Mouse (Mus musculus): Measurements from ENCODE around the gene Abi3bp. TPM values are rescaled to one million over a fixed set of nuclear protein-coding genes. Genes with fewer than 3 reads are reported as not detected.

Abi3bp gene
- total RNA-seq (2015) (not detected in 2 replicates), total RNA-seq (2017) (not detected in 2 replicates)

DNA sequence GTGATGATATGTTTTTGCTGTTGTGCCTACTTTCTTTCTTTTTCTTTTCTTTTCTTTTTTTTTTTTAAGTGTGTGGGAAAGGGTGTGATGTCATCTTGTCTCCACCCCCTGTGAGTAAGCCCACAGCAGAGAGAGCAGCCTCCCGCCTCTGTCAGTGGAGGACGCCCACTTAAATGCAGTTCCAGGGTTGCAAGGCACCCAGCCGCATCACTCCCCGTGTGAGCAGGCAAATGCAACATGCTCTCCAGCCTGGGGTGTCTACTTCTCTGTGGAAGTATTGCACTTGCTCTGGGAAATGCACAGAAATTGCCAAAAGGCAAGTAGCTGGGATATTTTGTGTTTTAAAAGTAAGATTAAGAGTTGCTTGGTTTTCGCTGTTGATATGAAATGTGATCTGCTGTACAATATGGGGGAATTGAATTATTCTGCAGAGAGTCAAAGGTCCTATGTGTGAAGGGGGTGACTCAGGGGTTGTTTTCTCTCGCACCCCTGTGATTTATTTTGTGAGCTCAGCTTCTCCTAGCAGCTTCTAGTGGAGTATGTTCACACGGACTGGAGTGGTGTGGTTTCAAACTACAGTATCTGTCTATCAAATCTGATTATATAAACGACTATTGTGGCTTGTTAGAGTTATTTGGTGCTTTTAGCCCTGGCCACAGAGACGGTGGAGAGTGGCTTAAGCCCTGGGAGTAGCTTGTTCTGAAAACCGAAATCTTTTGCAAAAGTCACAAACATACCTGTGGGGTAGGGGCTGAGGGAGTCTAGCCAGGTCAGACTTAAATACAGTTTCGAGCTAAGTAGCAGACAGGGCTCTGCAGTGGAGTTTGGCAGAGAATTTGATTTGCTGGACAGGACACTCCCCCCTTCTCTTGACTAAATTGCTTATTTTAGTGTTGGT is at the start of gene Abi3bp:
Abi3bp (plus strand) TSS at position 202 of the 898 bp plus-strand sequence.
- 0 out of 2 replicates have a peak, but pooled peaks have one; percentile 26 for ATAC-seq (replicated peaks; ENCODE audit: poor library complexity)

- ATAC-seq (replicated peaks; ENCODE audit: poor library complexity): no peak
Measured at GRCm38 (mm10) chr16:56435293-56436185, 42.1 kb upstream of the Abi3bp start.

DNA sequence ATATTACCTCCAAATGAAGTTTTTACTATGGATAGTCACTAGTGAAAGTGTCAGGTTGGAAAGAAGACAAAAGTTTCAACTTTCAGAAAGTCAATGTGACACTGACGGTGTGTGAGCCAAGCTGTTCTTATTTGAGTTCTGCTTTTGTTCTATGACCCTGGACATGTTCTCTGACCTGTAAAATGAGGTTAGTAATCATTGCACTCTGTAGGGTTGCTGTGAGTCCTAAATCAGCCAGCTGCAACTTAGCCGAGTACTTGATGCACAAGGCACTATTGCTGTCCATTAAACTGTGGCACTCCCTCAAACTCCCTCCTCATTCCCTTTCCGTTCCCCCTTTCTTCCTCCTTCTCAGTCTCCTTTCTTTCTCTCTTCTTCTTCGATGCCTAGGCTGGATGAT is 37.4 kb upstream of the Abi3bp start:
- no peak for ATAC-seq (replicated peaks; ENCODE audit: poor library complexity)

GRCm38 (mm10) chr16:56441113-56441512 is 36.6 kb upstream of the Abi3bp start:
- no peak for ATAC-seq (replicated peaks; ENCODE audit: poor library complexity)

DNA sequence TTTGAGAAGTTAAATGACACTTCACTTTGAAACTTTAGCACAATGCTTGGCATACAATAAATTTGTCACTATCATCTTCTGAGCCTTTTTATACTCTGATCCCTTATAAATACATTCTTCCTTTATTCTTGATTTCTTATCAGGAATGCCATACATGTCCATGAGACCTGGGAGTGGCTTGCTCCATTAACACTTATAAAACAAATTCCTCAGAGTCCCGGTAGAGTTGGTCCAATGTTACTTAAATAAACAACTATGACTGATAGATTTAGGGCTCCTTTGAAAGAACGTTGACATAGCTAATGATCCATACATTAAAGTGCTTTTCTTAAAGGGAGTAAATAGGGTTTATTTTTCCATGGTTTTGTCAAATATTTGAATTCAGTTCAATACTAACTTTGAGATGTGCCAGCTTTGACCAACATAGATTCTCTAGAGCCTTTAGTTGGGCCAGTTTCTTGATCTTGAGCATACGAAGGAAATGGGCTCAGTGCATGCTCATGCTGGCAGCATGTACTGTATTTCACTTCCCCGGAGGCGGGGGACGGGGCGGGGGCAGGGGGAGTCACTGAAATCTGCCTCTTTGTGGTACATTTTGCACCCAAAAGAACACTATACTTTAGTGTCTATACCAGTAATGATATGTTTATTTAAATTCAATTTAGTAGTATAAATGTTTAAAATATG is 35.9 kb upstream of the Abi3bp start:
- ATAC-seq (replicated peaks; ENCODE audit: poor library complexity): no peak

DNA sequence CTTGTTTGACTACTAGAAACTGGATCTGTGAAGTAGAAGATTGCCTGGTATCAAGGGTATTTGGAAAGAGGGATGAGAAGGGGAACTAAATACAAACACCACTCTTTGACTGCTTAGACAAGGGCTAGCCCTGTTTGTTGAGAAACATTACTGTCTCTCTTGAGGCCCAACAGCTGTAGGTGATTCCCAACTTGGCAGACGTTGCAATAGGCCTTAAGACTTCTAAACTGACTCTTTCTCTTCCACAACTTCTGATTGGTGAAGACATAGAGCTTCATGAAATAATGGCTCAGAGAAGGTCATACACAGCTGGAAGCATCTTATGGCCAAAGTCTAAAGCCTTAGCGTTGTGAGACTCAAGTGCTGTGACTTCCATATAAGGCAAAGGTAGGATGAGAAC is 26.2 kb upstream of the Abi3bp start:
- no peak for ATAC-seq (replicated peaks; ENCODE audit: poor library complexity)

DNA sequence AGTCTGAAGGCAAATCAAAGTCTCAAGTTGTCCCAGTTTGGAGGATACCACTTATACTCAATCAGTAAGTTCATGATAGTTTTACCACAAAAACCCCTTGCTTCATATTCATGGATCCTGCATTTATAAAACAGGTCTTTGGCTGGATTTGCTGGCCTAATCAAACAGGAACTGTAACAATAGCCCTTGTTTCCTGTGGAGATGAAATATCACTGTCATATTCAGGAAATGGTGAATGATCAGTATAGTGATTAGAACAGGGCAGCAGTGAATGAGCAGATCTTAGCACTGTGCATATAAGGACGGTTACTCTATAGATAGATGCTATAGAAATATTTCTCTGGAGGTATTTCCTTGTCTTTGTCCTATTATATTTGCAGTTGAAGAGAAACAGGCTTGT is 25.8 kb upstream of the Abi3bp start:
- ATAC-seq (replicated peaks; ENCODE audit: poor library complexity): no peak

DNA sequence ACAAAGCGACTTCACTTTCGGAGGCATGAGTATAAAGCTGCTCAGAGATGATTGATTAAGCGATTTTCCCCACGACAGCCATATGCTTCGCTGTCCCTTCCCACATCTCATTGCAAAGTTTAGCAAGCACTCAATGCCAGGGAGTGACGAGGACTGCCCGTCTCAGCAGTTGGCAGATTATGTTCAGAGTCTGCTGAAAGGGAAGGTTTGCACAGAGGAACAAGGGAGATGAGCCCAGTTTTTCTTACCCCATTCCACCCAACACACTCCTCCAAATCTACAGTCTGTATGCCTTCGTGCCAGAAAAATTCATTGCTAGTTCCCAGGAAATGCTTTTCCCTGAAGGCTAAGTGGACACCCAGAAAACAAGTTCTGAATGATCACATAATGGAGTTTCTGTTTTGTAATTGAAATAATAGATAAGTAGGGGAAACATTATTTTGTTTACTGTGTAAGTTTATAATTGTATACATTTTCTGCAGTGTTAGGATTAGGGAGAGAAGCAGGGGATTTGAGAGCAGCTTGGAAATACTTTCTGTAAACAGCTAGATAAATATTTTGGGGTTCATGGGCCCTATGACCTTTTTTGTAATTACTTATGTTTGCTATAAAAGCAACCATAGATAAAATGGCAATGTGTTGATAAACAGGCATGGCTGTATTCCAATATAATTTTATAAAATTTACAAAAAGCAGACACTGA is 19.5 kb upstream of the Abi3bp start:
- ATAC-seq (replicated peaks; ENCODE audit: poor library complexity): no peak

DNA sequence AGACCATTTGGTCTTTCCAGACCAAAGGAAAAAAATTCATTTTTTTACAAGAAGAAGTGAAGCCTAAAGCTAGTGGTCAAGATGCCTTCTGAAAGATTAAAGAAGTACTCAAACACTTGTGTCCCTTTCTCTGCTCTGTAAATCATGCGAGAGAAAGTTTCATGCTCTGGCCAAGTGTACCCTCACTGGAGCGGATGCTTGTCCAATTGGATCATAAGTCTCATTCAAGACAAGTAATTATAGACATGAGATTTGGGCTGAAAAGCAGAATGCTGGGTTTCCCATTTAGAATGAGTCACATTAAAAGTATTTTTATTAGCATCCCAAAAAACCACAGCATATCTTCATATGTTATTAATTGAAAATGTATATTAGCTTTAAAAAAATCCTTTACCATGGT is 4.5 kb upstream of the Abi3bp start:
- ATAC-seq (replicated peaks; ENCODE audit: poor library complexity): no peak

DNA sequence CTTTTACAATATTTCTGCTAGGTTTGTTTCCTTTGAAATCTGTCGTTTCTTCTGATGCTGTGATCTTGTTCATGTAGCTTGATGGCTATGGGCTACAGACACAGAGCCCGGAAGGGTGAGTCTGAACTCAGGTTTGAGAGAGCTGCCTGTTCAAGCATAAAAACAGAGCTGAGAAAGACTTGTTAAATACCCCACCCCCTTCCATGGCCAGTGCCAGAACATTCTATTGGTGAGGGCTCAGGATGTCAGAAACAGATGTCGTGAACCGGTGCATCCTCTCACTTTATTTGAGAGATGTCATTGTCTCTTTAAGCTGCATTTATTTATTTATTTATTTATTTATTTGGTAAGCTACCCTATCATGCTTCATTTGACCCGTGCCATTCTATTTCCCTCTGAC is 2.0 kb upstream of the Abi3bp start:
- no peak for ATAC-seq (replicated peaks; ENCODE audit: poor library complexity)

GRCm38 (mm10) chr16:56478575-56479191 is 1.0 kb downstream of the Abi3bp start:
- no peak for ATAC-seq (replicated peaks; ENCODE audit: poor library complexity)

GRCm38 (mm10) chr16:56483466-56483865 is 5.8 kb downstream of the Abi3bp start:
- no peak for ATAC-seq (replicated peaks; ENCODE audit: poor library complexity)

DNA sequence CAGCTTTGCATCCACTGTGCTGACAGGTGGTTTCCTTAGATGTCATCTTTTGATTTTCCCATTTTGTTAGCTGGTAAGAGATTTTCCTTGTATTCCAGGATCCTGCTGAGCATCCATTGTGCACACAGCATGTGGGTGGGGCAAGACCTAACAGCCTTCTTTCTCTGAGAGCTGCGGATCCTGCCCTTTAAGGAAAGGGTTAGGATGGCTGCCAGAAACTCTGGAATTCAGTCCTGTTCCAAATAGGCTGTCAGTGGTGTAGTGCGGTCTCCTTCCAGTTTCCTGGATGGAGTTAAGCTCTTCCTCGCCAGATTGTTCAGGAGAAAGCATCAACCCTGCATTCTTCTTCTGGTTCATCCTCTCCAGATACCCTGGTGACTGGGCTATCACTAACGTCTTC is 8.8 kb downstream of the Abi3bp start:
- ATAC-seq (replicated peaks; ENCODE audit: poor library complexity): no peak

- no peak for ATAC-seq (replicated peaks; ENCODE audit: poor library complexity)
Measured at GRCm38 (mm10) chr16:56490861-56491260, 13.2 kb downstream of the Abi3bp start.

DNA sequence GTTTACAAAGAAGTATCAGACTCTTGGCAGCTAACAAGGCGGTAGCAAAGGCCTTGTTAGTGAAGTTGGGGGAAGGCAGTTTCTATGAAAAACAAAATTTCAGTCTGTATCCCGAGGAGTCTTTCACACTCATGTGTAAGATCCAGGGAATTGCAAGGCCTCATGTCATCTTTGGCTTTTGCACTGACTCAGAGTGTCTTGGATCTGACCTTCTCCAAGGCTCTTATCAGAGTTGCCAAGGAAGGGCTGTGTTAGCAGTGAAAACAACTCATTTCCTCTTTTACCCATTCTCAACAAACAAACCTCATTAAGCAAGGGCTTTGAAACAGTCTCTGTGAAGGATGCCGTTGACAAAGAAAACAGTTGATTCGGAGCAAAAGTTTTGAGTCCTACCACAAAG is 17.6 kb downstream of the Abi3bp start:
- no peak for ATAC-seq (replicated peaks; ENCODE audit: poor library complexity)

- no peak for ATAC-seq (replicated peaks; ENCODE audit: poor library complexity)
Measured at GRCm38 (mm10) chr16:56496743-56497142, 19.1 kb downstream of the Abi3bp start.

DNA sequence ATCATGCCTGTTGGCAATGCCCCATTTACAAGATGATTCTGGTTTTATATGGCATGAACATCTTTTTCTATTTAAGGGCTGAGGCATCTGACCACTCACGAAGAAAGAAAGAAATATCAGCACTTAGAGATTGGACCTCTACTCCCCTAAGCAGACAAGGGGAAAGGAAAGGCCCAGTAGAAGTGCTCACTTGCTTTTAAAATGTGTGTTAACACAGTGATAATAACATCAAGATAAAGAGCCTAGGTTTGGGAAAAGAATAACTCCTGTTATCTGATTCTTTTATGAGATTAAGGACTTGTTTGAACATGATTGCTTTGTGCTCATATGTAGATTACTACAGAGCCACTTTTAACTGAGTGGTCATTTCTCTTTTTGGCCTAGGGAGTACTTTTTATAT is 21.0 kb downstream of the Abi3bp start:
- no peak for ATAC-seq (replicated peaks; ENCODE audit: poor library complexity)

DNA sequence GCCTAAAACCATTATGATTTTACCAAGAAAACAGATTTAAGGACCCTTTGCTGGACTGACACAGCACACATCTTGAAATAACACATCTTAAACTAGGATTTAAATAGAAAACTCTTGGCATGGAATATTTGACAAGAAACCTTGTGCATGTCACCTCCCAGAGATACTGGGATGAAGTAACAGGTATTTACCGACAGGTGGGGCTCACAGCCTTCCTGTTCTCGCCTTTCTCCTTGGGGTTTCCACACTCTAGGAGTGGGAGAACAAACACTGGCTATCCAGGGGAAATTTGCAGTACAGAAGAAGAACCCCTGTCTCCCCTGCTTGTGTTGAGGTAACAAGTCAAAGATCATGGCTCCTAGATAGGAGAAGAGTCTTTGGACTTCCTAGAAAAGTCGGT is 22.8 kb downstream of the Abi3bp start:
- no peak for ATAC-seq (replicated peaks; ENCODE audit: poor library complexity)

- no peak for ATAC-seq (replicated peaks; ENCODE audit: poor library complexity)
Measured at GRCm38 (mm10) chr16:56501101-56501500, 23.4 kb downstream of the Abi3bp start.

DNA sequence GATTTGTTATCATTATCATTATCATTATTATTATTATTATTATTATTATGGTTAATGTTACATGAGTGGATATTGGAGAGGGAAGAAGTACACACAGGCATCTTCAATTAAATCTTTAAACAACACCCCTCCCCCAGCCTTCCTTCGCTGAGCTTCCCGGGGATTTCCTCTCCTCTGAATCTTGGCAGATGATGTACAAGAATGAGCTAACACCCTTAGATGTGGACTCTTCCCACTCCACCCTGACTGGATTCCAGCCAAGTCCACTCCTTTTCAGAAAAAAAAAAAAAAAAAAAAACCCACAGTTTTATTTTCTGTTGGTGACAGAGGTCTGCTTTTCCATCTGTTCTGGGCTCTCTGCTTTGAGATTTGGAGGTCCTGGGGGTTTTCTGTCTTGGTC is 23.8 kb downstream of the Abi3bp start:
- ATAC-seq (replicated peaks; ENCODE audit: poor library complexity): no peak

Data from megakaryocyte progenitor cell, adult 5-6 weeks (primary cell).